Mouse (Mus musculus) CD4-positive, CD25-positive, alpha-beta regulatory T cell, adult 2 months (primary cell): Measurements from ENCODE around the gene Bicra.

Experiments
- DNase-seq: peaks from one replicate; pipeline ENCODE4 v3.0.0-alpha.2; 2012; ENCODE audit warnings: low read depth, low spot score

Bicra gene

DNA sequence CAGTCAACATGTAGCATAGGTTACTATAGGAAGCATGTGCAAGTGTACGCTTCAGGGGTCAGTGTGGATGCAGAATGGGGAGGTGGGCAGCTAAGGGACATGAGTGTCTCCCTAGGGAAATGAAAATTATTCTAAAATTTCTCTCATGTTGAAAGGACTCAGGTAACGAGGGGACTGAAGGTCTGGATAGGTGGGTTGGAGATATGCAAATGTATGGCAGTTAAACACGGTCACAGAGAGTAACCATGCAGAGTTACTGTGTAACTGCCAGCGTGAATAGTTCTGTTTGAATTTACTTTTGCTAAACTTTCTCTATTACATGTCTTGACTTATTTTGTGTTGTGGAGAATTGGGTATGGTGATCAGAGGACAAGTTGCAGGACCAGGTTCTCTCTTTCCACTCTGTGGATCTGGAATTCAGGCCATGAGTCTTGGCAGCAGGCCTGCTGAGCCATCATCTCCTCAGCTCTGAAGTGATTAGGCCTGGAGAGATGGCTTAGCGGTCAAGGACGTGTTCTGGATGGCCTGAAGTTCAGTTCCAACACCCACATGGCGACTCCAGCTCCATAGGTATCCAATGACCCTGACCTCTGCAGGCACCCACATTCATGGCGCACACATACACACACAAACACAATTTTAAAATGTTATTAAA lies 33.1 kb downstream of the Bicra start:
- DNase-seq, result no peak

DNA sequence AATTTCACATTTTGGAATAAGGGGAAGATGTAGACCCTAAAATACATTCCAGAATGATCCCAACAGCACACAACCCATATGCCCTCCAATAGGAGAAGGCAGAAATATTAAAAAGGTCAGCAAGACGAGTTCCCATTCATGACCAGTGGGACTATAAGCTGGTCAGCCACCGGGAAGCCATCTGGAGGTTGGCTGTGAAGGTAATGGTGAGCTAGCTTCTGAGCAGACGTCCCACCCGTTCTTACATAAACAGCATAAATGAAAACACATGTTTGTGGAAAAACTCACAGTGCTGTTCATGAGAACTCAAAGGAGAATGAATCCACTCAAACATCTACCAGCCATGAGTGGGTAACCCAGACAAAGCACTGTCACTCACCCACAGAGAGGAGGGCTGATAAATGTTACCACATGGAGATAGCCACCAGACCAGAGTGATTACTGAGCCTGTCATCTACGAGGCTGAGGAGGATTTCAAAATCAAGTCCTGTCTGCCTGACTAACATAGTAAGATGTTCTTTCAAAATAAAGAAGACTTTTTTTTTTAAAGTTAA lies 33.9 kb downstream of the Bicra start:
- no peak for DNase-seq

DNA sequence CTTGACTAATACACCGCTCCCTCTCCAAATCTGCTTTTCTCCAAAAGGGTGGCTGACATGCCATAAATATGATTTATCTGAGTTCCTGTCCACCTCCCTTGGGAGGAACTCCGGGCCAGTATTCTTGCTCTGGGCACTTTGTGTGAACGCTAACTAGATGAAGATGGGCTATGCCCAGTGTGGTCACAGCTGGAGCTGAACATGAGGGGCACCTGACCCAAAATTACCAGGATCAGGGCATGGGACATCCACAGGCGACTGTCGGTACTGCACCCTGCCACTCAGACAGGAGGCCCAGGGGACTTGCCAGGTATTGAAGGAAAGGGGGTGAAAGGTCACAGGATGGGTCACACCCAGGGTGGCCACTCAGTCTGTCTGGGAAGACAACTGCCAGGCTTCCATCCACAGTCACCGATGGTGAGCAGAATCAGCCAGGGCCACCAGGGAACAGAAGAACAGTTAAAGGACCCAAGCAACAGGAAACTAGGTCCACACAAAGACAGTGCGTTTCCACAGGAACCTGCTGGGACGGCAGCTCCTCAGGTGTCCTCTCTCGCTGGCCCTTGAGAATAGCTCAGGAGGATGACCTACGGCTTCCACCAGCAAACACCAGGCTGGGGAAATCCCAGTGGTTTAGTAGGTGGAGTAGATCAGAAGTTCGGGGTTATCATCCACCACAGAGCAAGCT lies 35.0 kb downstream of the Bicra start:
- peak; percentile 65 for DNase-seq

DNA sequence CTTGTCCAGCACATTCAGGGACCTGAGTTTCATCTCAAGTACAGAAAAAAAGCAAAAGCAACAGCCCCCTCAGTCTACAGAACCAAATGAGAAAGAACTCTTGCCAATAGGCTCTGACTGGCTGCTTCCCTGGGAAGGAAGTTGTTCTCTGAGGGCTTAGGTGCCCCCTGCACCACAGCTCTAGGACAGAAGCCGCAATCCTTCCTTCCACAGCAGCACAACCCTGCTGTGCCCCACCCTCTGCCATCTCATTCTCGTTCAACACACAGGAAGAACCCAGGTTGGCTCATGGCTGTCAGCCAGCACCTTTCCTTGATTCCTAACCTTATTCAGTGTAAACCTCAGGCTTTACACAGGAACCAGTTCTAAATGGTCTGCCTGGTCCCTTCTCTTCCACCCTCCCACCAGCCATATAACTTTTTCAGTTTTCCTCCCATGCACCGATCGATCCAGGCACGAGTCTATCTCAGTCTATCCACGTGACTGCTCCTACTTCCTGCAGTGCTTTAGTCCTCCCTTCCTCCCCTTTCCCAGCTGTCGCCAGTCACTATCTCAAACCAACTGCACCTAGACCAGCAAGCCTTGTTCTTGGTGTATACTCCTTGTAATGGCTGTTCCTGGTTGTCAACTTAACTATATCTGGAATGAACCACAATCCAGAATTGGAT lies 36.2 kb downstream of the Bicra start:
- DNase-seq, result no peak

DNA sequence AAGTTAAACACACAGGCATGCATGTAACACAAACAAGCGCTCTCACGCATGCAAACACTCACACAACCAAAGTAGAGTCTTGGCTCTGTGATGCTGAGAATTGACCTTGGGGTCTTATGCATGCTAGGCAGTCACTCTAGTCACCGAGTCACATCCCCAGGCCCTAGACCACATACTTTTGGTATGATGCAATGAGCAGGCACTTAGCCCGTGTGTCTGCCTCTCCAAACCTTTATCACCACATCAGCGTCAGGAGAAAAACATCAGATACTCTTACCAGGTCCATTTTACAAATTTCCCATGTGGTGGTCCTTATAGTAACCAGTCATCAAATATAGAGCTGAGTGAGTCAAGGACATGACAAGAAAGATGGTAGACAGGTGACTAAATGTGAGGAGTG lies 37.1 kb downstream of the Bicra start:
- DNase-seq, result no peak

DNA sequence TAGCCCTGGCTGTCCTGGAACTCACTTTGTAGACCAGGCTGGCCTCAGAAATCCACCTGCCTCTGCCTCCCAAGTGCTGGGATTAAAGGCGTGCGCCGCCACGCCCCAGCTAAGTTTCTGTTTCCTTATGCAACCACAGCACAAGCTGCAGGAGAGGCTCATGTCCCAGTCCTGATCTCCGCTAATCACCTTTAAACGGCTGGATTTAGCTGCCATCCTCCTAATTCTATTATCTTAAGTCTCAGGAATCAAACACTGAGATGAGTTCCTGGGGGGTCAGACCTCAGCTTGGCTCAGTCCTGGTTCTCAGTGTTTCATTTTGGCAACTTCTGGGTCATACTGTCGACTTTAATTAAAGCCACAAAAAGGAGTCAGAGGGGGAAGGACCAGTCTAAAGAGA lies 38.1 kb downstream of the Bicra start:
- DNase-seq, result no peak

DNA sequence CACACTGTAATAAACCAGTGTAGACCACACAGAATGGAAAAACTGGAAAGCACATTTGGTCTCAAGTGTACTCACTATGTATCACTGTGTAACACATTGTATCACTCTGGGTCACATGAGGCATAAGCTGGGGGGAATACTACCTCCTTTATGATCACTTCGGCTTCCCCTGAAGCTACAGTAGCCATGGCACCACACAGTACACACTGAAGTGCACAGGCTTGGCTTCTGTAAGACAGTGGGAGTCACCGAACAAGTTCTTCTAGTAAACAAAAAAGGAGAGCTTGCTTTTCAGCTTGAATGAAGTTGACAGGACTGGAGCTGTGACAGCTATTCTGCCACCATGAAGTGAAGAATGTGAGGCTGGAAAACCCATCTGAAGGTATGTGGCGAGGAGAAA lies 42.7 kb downstream of the Bicra start:
- DNase-seq, result no peak

DNA sequence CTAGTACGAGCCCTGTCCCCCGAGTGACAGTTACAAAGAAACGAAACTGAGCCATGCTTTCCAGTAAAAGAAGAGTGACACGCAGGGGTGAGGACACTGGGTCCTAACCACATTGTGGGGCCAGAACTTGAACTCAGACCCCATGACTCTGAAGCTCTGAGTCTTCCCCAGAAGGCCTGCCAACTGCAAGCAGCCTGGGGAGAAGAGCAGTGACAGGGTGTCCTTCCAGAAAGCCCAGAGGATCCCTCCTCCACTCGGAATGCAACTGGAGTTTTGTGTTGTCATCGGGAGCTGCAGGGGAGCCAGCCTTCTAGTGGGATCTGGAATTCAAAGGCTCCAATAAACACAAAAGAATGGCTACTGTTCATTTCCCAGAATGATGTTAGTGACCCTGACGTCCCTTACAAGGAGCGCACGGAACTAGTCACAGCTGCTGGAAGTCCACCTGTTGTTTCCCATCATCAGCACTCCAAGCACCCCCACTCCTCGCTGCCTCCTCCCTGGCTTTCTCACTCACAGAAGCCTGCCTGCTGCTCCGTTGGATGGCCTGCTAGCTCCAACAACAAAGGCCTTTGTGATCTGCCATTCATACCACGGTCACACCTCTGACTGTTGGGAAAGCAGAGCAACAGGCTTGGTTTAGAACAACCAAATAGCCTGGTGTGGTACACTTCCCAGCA lies 43.4 kb downstream of the Bicra start:
- DNase-seq, result no peak

DNA sequence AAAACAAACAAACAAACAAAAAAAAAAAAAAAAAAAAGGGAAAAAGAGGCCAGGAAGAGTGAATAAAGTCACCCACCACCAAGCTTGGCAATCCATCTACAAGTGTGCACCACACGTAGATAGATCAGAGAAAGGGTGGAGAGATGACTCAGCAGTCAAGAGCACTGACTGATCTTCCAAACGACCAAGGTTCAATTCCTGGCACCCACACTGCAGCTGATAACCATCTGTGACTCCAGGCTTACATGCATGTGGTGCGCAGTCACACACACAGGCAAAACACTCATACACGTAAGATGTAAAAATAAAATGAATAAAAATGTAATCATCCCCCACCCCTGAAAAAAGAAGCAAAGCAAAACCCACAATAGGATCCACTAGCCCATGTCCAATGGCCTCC lies 44.7 kb downstream of the Bicra start:
- DNase-seq, result no peak

DNA sequence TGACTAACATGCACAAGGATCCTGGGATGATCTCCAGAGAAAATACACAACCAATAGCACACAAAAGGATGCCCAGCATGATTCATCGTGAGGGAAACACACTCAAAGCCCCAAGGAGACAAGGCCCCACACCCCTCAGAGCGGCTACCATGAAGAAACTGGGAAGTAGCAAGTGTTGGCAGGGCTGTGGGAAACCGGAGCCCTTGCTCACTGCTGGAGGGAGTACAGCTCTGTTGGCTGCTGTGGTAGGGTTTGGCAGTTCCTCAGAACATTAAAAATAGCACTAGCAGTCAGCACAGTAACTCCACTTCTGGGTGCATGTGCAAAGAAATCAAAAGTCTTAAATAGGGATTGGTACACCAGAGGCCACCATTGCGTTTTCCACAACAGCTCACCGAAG lies 45.5 kb downstream of the Bicra start:
- no peak for DNase-seq

DNA sequence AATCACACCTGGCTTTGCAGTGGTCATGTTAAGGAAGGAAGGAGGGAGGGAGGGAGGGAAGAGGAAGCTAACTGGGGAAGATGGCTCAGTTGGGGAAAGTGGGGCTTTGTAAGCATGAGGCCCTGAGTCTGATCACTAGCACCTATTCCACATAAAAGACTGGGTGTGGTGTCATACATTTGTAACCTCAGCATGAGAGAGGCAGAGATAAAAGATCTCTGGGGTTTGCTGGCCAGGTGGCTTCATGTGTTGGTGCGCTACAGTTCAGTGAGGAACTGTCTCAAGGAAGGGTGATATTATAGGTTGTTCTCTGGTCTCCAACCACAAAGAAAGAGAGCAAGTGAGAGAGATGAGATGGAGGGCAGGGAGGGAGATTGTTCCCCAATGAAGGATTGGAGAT lies 46.0 kb downstream of the Bicra start:
- DNase-seq, result peak; percentile 50

DNA sequence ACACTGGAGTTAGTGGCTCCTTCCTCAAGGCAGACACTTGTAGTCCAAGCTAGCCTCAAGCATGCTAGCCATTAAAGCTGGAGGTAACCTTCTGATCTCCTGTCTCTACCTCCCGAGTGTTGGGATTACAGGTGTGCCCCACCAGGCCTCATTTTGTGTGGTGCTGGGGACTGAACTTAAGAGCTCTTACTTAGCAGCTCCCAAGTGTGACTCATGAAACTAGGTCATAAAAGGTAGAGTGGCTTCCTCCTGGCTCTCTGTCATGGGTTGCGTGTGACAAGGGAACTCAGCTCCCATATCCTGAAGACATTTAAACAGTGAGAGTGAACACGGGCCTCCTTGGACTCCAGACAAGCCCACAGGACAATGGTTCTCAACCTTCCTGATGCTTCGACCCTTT lies 53.9 kb downstream of the Bicra start:
- no peak for DNase-seq

DNA sequence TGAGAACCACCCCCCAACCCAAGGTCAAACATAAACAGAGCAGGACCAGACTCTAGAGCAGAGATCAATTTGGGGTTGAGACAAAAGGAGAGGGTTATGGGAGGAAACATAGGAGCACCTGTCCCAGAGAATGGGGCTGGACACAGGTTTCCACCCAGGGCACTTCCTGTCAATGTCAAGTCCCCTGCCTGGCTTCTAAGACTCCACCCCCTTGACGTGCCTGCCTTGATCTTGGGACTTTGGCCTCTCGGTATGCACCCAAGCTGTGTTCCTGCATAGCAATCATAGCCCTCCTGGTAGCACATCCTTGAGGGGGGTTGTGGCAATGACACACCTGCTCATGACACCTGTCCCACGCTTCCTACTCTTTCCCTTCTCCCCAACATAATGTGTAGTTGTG lies 54.6 kb downstream of the Bicra start:
- DNase-seq, result no peak

DNA sequence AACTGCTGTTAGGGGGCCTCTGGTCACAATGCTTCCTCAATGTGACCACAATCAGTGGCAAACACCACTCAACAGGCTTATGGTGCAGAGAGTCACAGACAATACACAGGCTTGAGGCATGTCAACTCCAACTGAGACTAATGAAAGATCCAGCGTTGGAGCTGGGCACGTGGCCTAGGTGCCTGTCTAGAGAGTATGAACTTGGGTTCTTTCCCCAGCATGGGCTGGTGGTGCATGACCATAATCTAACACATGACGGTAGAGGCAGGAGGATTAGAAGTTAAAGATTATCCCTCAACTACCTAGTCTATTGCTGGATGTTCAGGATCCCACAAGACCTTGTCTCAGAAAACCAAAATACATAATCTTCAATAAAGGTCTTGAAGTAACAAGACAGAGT lies 56.0 kb downstream of the Bicra start:
- no peak for DNase-seq

DNA sequence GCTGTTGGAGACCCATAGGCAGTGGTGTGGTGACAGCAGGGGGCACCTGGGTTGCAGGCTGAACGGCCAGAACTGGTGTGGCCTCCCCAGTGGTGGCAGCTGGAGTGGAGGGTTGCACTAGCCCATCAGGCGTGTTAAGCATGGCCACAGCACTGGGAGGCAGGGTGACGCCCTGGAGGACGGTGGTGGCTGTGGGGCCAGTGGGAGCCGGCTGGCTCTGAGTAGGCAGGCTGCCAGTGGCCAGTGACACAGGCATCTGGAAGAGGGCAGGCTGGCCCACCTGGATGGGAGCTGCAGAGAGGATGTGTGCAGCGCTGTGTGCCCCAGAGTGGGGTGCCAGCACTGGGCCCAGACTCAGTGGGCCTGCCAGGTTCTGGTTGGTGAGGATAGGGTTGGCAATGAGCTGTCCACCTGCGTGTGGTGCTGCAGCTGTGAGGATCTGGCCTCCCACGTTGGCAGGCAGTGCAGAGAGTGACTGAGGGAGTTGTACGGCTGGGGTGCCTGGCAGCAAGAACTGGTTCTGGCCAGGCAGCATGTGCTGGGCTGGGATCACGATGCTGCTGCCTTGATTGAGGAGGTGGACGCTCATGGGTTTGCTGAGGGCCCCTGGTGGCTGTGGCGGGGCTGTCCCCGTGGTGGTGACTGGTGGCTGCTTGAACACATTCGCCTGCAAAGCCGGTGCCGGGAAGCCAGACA lies 59.9 kb downstream of the Bicra start:
- no peak for DNase-seq

DNA sequence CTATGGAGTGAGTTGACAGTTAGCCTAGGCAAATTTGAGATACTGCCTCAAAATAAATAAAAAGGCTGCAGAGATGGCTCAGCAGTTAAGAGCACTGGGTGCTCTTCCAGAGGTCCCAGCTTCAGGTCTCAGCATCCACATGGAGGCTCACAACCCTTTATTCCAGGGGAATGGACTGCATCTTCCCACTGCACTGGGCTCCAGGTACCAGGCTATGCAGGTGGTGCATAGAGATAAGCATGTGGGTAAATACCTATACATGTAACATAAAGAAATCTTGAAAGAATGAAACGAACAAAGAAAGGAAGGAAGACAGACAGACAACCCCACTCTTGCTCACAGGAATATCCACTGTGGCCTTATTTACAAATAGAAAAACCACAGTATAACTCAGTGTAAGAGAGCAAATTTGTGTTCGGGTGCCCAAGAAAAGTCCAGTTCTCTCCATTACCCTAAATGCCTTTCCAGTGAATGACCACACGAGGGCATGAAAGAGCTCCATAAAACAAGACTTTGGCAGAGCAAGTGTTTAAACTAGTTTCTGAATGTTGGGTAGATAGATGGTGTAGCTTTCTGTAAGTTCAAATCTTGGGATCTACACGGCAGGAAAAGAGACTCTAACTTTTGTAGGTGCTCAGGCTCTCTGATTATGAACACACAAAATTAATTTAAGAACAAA lies 64.9 kb downstream of the Bicra start:
- DNase-seq, result peak; percentile 80

DNA sequence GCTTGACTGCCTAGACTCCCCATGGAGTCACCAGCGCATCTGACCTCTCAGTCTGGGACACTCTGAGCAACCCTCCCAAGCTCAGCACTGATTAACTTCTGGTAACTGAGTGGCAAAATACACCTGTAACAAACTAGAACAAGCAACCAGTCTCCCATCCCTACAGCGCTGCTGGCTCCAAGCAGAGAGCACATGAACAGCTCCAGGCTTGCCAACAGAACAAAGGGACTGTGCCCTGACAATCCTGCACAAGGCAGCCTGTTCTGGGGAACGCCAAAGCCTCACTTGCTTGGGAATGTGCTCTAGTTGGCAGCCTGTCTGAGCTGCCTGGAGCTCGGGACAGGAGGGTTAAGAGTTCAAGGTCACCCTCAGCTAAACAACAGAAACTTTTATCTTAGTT lies 66.2 kb downstream of the Bicra start:
- no peak for DNase-seq

DNA sequence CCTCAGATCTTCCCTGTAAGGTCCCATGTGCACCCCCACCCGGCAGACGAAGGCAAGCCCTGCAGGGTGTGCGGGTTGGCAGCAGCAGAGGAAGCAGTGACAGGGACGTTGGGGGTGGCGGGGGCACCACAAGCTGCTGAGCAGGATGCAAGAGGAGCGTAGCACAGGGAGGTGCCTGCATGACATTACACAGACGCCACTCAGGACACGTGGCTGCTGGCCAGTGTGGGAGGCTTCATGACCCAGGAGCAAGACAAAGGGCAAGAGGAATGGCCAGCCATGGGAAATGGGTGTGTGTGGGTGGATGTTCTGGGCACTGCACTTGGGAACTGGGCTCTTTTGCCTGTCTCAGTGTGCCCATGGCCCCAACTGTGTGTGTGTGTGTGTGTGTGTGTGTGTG lies 67.5 kb downstream of the Bicra start:
- no peak for DNase-seq

DNA sequence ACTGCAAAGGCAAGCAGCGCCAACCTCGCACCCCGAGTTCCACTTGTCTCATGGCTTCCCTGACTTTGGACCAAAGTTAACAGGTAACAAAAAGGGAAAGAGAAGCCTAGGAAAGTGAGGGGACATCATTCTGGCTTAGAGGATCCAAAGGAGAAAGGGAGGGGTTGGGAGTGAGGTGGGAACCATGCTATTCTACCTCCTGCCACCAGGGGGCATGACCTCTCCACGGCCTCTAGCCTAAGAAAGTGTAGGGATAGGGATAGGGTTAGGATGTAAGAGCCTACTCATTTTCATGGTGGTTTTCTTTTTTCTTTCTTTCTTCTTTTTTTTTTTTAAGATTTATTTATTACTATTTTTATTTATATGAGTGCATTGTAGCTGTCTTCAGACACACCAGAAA lies 71.8 kb downstream of the Bicra start:
- DNase-seq, result peak; percentile 69

DNA sequence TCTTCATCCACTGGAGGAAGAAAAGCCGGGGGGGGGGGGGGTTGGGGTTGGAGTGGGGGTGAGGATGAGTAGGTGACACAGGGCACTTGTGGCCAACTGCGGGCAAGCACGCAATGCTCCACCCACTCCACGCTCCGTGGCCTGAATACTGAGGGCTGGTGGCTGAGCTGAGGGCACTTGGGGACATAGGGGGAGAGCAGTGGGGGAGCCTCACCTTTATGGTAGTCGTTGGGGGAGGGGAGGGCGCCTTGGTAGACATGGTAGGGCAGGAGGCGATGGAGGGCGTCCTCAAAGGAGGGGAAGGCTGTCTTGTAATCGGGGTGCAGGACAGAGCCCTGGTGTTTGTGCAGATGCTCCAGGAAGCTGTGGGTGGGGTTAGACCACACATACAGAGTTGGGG lies 72.3 kb downstream of the Bicra start:
- peak; percentile 21 for DNase-seq

DNA sequence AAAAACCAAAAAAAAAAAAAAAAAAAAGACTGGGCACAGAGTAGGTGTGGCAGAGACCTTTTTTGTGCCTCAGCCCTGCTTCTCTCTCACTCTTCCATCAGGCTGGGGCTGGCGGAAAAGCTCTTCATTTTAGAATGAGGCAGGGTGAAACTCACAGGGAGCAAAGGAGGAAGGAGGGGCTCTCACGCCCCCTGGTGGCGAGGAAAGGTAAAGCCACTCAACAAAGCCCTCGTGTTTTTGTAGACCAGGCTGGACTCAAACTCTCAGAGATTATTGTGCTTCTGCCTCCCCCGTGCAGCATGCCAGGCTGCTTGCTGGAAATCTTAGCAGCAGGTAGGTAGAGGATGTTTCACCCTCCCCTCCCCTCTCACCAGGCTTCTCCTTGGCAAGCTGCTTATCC lies 73.0 kb downstream of the Bicra start:
- peak; percentile 83 for DNase-seq
